ENCODE assay signal across 23 mouse cellular contexts in the genomic region with DNA sequence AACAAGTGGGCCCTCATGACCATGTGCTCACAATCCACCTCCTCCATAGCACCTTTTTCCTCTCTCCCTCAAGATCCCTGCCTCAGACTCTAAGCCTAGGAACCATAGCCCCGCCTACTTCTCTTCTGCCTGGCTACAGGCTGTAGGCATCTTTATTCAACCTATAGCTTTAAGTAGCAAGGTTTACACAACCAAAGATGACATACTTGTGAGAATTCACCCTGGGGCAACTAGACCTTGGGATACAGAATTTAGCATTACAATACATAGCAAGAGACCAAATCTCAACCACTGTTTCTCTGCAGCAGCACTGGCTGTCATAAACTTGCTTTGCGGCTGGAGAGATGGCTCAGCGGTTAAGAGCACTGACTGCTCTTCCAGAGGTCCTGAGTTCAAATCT. TPM values are rescaled to one million over a fixed set of nuclear protein-coding genes. Genes with fewer than 3 reads are reported as not detected.
"Had no signal": no experiment of that assay in that cellular context is flagged by ENCODE, and none has a peak within 500 bp of the region (broad histone marks: within the 10 kb centered on the region; RNA-seq: fewer than 3 reads in every experiment).

No protein-coding gene starts in this region.

- DNase-seq: lung, adult 18-20 months; lung, embryonic 14.5 days; lung, postnatal 14 days; lung, postnatal 36 days; retina, postnatal 1 day; right cerebral cortex, adult 18-20 months; right cerebral cortex, postnatal 25 days; right cerebral cortex, postnatal 4 days; spleen, adult 18-20 months; thymus, adult 18-20 months; thymus, postnatal 14 days; thymus, postnatal 36 days had no signal

- H3K9ac ChIP-seq: lung, embryonic 14.5 days; midbrain, embryonic 13.5 days; midbrain, embryonic 15.5 days; neural tube, embryonic 13.5 days; neural tube, embryonic 15.5 days had no signal

- H3K4me2 ChIP-seq: lung, embryonic 14.5 days; midbrain, embryonic 11.5 days; midbrain, embryonic 13.5 days; midbrain, embryonic 15.5 days; neural tube, embryonic 13.5 days; neural tube, embryonic 15.5 days had no signal

- H3K27me3 ChIP-seq: megakaryocyte, embryonic 14.5 days; midbrain, embryonic 13.5 days; midbrain, embryonic 15.5 days; neural tube, embryonic 13.5 days; neural tube, embryonic 15.5 days had no signal

- H3K9me3 ChIP-seq: megakaryocyte, embryonic 14.5 days; midbrain, embryonic 13.5 days; midbrain, embryonic 15.5 days; neural tube, embryonic 13.5 days; neural tube, embryonic 15.5 days had no signal

- ATAC-seq: midbrain, embryonic 13.5 days; midbrain, embryonic 15.5 days had no signal

- H3K27ac ChIP-seq: macrophage; midbrain, embryonic 13.5 days; midbrain, embryonic 15.5 days; neural tube, embryonic 13.5 days; neural tube, embryonic 15.5 days had no signal

- H3K4me3 ChIP-seq: megakaryocyte, embryonic 14.5 days; midbrain, embryonic 13.5 days; midbrain, embryonic 15.5 days; myocyte; neural tube, embryonic 13.5 days; neural tube, embryonic 15.5 days had no signal

RNA-seq across cellular contexts. Expression of gene Gal3st2, which starts 51.1 kb away (rescaled TPM):
- total RNA-seq: megakaryocyte progenitor cell, adult 5-6 weeks had no signal
- polyA plus RNA-seq: lung, embryonic 14.5 days; midbrain, embryonic 11.5 days; midbrain, embryonic 13.5 days; midbrain, embryonic 15.5 days; neural tube, embryonic 11.5 days; neural tube, embryonic 13.5 days; neural tube, embryonic 15.5 days; stomach, embryonic 14.5 days had no signal
